Mouse (Mus musculus): ENCODE results near the gene Myl9.

Myl9 gene

GRCm38 (mm10) chr2:156764022-156764421, 11.2 kb upstream of the Myl9 start:
- DNase-seq (ENCODE audit: low read depth in 2 of 2, low spot score in 2 of 2): no peak

GRCm38 (mm10) chr2:156764747-156765146, 10.5 kb upstream of the Myl9 start:
- no peak for DNase-seq (ENCODE audit: low read depth in 2 of 2, low spot score in 2 of 2)

- no peak for DNase-seq (ENCODE audit: low read depth in 2 of 2, low spot score in 2 of 2)
Measured at GRCm38 (mm10) chr2:156765593-156765992, 9.6 kb upstream of the Myl9 start.

GRCm38 (mm10) chr2:156766227-156767019, 8.8 kb upstream of the Myl9 start:
- no peak for DNase-seq (ENCODE audit: low read depth in 2 of 2, low spot score in 2 of 2)

DNA sequence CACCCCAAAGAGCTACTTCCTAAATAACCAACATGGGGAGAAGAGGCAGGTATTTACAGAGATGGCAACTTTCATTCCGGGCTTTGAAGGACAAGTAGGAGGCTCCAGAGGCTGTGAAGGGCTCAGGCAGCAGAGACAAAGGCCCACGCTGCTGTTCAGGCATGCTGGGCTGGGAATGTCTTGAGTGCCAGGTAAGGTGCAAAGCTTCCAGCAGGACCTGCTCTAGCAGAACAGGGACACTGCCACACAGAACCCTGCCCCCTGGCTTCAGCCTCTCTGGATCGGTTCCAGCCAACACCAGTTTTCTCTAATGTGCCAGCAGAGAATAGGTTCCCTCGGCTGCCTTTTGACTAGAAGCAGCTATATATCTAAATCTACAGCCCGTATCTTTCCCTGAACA, 8.1 kb upstream of the Myl9 start:
- no peak for DNase-seq (ENCODE audit: low read depth in 2 of 2, low spot score in 2 of 2)

DNA sequence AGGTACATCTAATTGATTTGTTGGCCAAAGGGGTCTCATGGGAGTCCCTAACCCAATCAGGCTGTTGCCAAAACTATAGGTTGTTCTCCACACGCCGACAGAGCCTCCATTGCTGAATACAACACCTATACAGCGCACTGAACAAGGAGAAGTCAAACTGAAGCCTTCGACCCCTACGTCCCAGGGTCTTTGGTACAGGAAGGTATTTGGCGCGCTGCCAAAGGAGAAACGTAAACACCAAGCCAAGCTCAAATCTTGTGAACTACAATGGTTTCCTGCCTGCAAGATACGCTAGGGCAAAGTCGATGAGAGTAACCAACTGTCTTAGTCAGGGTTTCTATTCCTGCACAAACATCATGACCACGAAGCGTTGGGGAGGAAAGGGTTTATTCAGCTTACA, 5.9 kb upstream of the Myl9 start:
- DNase-seq (ENCODE audit: low read depth in 2 of 2, low spot score in 2 of 2): no peak

- DNase-seq (ENCODE audit: low read depth in 2 of 2, low spot score in 2 of 2): no peak
Measured at GRCm38 (mm10) chr2:156773470-156773869, 1.8 kb upstream of the Myl9 start.

DNA sequence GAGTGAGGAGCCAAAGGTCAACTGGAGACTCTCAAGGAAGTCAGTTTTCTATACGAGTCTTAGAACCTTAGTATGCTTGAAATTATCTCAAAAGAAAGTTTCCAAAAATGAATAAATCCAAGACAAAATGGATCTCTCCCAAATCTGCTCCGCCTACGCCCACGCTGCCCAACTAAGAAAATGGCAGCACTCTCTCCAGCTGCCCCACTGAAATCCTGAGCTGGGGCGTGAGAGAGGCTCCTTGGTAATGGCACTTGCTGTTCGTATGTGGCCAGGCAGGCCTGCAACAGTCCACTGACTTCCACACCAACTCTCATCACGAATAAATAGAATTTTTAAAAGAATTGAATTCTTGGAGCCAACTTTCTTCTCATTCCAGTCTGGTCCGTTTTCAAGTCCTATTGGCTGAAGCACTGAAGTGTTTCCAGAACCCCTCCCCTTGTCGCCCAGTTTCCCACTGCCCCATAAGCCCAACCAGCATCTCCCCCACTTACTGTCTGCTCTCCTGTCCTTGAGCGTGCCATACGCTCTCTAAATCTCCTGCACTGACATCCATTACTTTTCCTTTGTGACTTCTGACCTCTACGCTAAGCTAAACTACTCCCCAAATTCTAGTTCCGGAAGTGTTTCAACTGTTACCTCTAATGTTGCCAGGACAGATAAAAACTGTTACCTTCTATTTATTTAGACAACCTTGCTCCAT, 1.0 kb upstream of the Myl9 start:
- DNase-seq (ENCODE audit: low read depth in 2 of 2, low spot score in 2 of 2): no peak

GRCm38 (mm10) chr2:156775455-156776435, 525 bp downstream of the Myl9 start:
- no peak for DNase-seq (ENCODE audit: low read depth in 2 of 2, low spot score in 2 of 2)

- no peak for DNase-seq (ENCODE audit: low read depth in 2 of 2, low spot score in 2 of 2)
Measured at GRCm38 (mm10) chr2:156776907-156777306, 1.7 kb downstream of the Myl9 start.

DNA sequence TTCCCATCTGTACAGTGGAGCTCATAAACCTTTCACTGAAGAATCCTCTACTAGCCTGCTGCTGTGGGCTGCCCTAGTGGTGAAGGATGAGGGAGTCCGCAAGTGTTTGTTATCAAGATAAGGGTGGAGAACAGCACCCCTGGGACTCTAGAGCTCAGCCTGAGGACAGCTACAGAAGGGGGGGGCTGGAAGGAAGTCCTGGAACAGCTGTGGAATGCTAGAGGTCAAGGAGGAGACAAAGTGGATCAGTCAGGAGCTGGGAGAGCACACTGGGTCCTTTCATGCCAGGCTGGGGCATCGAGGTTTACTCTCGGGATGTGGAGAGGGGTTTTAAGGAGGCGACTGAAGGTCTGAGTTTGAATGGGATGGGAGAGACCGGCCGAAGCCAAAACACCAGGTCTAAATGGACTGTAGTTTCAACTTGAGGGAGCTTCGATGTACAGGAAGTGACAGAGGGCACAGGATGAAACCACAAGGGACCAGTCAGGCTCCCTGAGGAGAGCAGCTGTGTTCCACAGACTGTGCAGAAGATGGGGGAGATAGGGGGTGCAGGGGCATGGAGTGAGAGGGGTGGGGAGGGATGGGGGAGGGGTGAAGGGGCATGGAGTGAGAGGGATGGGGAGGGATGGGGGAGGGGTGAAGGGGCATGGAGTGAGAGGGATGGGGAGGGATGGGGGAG, 2.2 kb downstream of the Myl9 start:
- no peak for DNase-seq (ENCODE audit: low read depth in 2 of 2, low spot score in 2 of 2)

- DNase-seq (ENCODE audit: low read depth in 2 of 2, low spot score in 2 of 2): no peak
Measured at GRCm38 (mm10) chr2:156778571-156778970, 3.4 kb downstream of the Myl9 start.

DNA sequence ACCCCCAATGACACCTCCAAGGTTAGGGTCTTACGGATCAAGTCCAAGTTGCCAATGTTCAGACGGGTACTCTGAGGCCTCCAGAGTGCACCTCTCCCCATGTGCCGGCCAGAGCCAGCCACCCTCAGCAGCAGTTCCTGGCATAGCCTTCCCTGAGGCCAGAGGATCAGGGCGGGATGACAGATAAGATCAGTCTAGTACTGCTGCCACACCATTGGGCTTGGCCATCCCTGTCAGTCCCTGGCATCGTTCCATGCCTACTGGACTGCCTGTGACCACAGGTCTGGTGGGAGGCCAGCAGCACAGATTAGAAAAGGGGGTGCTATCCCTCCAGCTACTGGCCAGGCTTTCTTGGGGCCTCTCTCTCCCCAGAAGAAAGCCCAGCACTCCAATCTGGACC, 3.8 kb downstream of the Myl9 start:
- no peak for DNase-seq (ENCODE audit: low read depth in 2 of 2, low spot score in 2 of 2)

DNA sequence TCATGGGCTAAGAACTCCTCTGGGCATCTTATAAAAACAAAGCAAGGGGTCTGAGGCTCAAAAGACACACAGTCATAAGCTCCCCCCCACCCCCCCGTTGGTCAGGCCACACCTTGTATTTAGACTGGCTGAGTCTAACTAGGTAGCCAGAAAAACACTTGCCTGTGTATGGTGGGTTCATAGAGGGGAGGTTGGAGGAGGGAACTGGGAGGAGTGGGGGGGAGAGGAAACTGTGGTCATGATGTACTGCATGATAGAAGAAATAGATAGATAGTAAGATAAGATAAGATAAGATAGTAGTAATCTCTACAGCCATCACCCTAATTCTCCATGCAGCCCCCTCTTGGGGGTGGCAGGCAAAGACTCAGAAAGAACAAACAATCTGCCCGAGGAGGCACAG, 4.3 kb downstream of the Myl9 start:
- no peak for DNase-seq (ENCODE audit: low read depth in 2 of 2, low spot score in 2 of 2)

DNA sequence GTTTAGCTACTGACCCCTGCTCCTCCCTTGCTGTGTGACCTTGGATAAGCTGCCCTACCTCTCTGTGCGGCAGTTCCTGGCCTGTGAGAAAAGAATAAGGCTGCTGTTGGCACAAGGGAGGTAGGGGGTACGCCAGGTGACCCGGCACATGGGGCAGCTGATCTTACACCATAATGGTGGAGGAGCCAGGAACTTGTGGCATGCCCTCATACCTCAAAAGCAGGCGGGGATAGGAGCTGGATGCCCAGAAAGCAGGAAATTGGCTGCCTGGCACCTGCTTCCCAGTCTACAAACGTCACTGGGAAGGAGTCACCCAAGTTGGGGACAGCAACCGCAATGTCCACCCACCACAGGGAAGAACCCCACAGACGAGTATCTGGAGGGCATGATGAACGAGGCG, 4.9 kb downstream of the Myl9 start:
- DNase-seq (ENCODE audit: low read depth in 2 of 2, low spot score in 2 of 2): no peak

DNA sequence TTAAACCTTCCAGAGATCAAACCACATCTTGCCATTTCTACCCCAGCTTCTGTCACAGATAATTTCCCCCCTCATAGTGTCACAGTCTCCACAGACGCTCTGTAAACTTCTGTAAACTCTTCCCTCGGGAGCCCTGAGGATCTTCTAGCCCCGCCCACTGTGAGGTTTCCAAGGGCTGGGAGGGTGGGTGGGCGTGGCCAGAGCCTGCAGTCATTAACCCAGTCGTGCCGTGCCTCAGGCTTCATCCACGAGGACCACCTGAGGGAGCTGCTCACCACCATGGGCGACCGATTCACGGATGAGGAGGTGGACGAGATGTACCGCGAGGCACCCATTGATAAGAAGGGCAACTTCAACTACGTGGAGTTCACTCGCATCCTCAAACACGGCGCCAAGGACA, 5.5 kb downstream of the Myl9 start:
- DNase-seq (ENCODE audit: low read depth in 2 of 2, low spot score in 2 of 2): no peak

DNA sequence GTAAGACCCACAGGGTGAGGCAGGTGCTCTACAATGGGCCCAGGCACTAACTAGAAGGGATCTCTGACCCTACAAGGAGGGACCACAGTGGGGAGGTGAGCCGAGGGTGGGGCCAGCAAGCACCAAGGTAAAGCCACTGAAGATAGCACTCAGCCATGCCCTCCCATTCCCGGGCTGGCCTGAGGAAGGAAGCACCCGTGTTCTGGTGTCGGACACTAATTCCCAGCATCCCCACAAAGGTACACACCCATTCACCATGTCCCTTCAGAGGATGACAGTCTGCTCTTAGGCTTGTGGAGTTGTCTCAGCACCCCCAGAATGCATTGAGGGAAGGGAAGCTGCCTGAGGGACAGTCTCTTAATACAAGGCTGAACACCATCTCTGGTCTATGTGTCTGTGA, 6.1 kb downstream of the Myl9 start:
- no peak for DNase-seq (ENCODE audit: low read depth in 2 of 2, low spot score in 2 of 2)

GRCm38 (mm10) chr2:156781836-156782480, 6.7 kb downstream of the Myl9 start:
- DNase-seq (ENCODE audit: low read depth in 2 of 2, low spot score in 2 of 2): no peak

GRCm38 (mm10) chr2:156782481-156783348, 7.5 kb downstream of the Myl9 start:
- no peak for DNase-seq (ENCODE audit: low read depth in 2 of 2, low spot score in 2 of 2)

DNA sequence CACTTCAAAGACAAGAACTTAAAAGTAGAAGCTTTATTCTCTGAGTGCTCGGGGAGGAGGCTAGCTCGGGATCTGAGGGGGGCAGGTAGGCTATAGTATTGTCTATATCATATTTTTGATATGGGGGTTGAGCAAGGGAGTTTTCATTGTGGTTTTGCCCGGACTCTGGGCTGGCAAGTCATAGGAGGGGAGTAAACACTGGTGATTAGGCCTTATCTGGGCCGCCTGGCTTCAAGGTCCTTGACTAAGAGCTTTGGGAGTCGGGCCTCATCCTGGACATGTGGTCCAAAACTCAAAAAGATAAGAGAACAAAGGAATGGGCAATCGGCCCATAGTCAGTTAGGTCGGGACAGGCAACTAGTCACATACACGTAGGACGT, 8.1 kb downstream of the Myl9 start:
- no peak for DNase-seq (ENCODE audit: low read depth in 2 of 2, low spot score in 2 of 2)

All from CD8-positive naive resting alpha-beta T cell, adult 2 months (primary cell).